Mouse (Mus musculus): Measurements from ENCODE around the gene Dda1. TPM values are rescaled to one million over a fixed set of nuclear protein-coding genes. Genes with fewer than 3 reads are reported as not detected.
"Not testable (repeated sequence)": the region's sequence is repeated elsewhere in the genome, so short reads cannot be mapped to it uniquely, and the experiment has no call there.

Dda1 gene
- polyA plus RNA-seq (2014; fragmentation: Nextera tagmentation; extraction: Ambion mirVana): 207 and 225 TPM in 2 replicates

- Histone ChIP-seq H3K9me3 (replicated peaks; ENCODE audit: control insufficient read depth, low read length) (no peaks in the 10 kb centered on the region), H3K4me3 (ENCODE audit: low read depth, low read length) (peak within 1 kb of the TSS; percentile 74), H3K27me3 (replicated peaks; ENCODE audit: control insufficient read depth, insufficient read depth, low read length) (no peaks in the 10 kb centered on the region), H3K9ac (ENCODE audit: low read length) (peak within 1 kb of the TSS; percentile 77), H3K4me1 (ENCODE audit: control insufficient read depth, insufficient read depth, low read length) (peaks cover 16% of the 10 kb centered on the region), H3K4me2 (ENCODE audit: low read length) (peak within 1 kb of the TSS; percentile 92), H3K27ac (ENCODE audit: low read depth, low read length) (peak within 1 kb of the TSS; percentile 80; the same call in 1 of the 2 replicates), H3K36me3 (ENCODE audit: control insufficient read depth, insufficient read depth, low read length) (peaks cover 33% of the 10 kb centered on the region)
- ATAC-seq (peak; percentile 91), DNase-seq (ENCODE audit: low spot score) (peak; percentile 100)
- WGBS: 0% methylated on average over 52 of the region's 52 CpGs
Measured at GRCm38 (mm10) chr8:71468916-71469315, at the start of gene Dda1. Gene Dda1 (plus strand): TSS chr8:71469199.

- Histone ChIP-seq H3K27me3 (replicated peaks; ENCODE audit: control insufficient read depth, insufficient read depth, low read length) (no peaks in the 10 kb centered on the region), H3K4me2 (ENCODE audit: low read length) (no peak overlapping the region), H3K27ac (ENCODE audit: low read depth, low read length) (no peak overlapping the region), H3K9ac (ENCODE audit: low read length) (no peak overlapping the region), H3K9me3 (replicated peaks; ENCODE audit: control insufficient read depth, low read length) (no peaks in the 10 kb centered on the region), H3K4me1 (ENCODE audit: control insufficient read depth, insufficient read depth, low read length) (no peaks in the 10 kb centered on the region), H3K4me3 (ENCODE audit: low read depth, low read length) (no peak overlapping the region), H3K36me3 (ENCODE audit: control insufficient read depth, insufficient read depth, low read length) (no peaks in the 10 kb centered on the region)
- ATAC-seq (no peak), DNase-seq (ENCODE audit: low spot score) (no peak)
Measured at GRCm38 (mm10) chr8:71422121-71422520, 46.9 kb upstream of the Dda1 start.

- not testable (repeated sequence) for H3K9ac ChIP-seq (ENCODE audit: low read length); H3K27me3 ChIP-seq (replicated peaks; ENCODE audit: control insufficient read depth, insufficient read depth, low read length); DNase-seq (ENCODE audit: low spot score); H3K4me1 ChIP-seq (ENCODE audit: control insufficient read depth, insufficient read depth, low read length); H3K36me3 ChIP-seq (ENCODE audit: control insufficient read depth, insufficient read depth, low read length); H3K4me2 ChIP-seq (ENCODE audit: low read length); H3K9me3 ChIP-seq (replicated peaks; ENCODE audit: control insufficient read depth, low read length); ATAC-seq; H3K27ac ChIP-seq (ENCODE audit: low read depth, low read length); H3K4me3 ChIP-seq (ENCODE audit: low read depth, low read length)
- WGBS: 85% methylated on average over 1 of the region's 1 CpGs
Measured at GRCm38 (mm10) chr8:71432935-71433334, 36.1 kb upstream of the Dda1 start.

- no peak for ATAC-seq
Measured at GRCm38 (mm10) chr8:71437041-71437440, 32.0 kb upstream of the Dda1 start.

GRCm38 (mm10) chr8:71441404-71441803 lies 27.6 kb upstream of the Dda1 start:
- Histone ChIP-seq H3K4me3 (ENCODE audit: low read depth, low read length) (no peak overlapping the region), H3K27ac (ENCODE audit: low read depth, low read length) (no peak overlapping the region), H3K36me3 (ENCODE audit: control insufficient read depth, insufficient read depth, low read length) (no peaks in the 10 kb centered on the region), H3K9ac (ENCODE audit: low read length) (no peak overlapping the region), H3K4me1 (ENCODE audit: control insufficient read depth, insufficient read depth, low read length) (no peaks in the 10 kb centered on the region), H3K9me3 (replicated peaks; ENCODE audit: control insufficient read depth, low read length) (no peaks in the 10 kb centered on the region), H3K4me2 (ENCODE audit: low read length) (no peak overlapping the region), H3K27me3 (replicated peaks; ENCODE audit: control insufficient read depth, insufficient read depth, low read length) (peaks cover 3% of the 10 kb centered on the region; the same call in 1 of the 2 replicates)
- ATAC-seq: peak; percentile 44; the same call in 1 of the 2 replicates
- WGBS: under 1% methylated on average over 7 of the region's 7 CpGs
- peak; percentile 89 for DNase-seq (ENCODE audit: low spot score)

More at GRCm38 (mm10) chr8:71437041-71437440, 32.0 kb upstream of the Dda1 start:
- H3K27ac ChIP-seq (ENCODE audit: low read depth, low read length): no peak overlapping the region
- 61% methylated on average over 3 of the region's 3 CpGs for WGBS
- H3K36me3 ChIP-seq (ENCODE audit: control insufficient read depth, insufficient read depth, low read length): no peaks in the 10 kb centered on the region
- H3K9ac ChIP-seq (ENCODE audit: low read length): no peak overlapping the region
- no peak for DNase-seq (ENCODE audit: low spot score)
- H3K4me3 ChIP-seq (ENCODE audit: low read depth, low read length): no peak overlapping the region
- no peaks in the 10 kb centered on the region for H3K4me1 ChIP-seq (ENCODE audit: control insufficient read depth, insufficient read depth, low read length)
- peaks cover 2% of the 10 kb centered on the region; the same call in 1 of the 2 replicates for H3K27me3 ChIP-seq (replicated peaks; ENCODE audit: control insufficient read depth, insufficient read depth, low read length)
- 0 out of 2 replicates have a peak, but pooled peaks cover 3% of the 10 kb centered on the region for H3K9me3 ChIP-seq (replicated peaks; ENCODE audit: control insufficient read depth, low read length)
- no peak overlapping the region for H3K4me2 ChIP-seq (ENCODE audit: low read length)

GRCm38 (mm10) chr8:71445096-71445495 lies 23.9 kb upstream of the Dda1 start:
- Histone ChIP-seq H3K4me3 (ENCODE audit: low read depth, low read length) (no peak overlapping the region), H3K36me3 (ENCODE audit: control insufficient read depth, insufficient read depth, low read length) (no peaks in the 10 kb centered on the region), H3K4me1 (ENCODE audit: control insufficient read depth, insufficient read depth, low read length) (no peaks in the 10 kb centered on the region), H3K27ac (ENCODE audit: low read depth, low read length) (no peak overlapping the region), H3K27me3 (replicated peaks; ENCODE audit: control insufficient read depth, insufficient read depth, low read length) (peaks cover 3% of the 10 kb centered on the region; the same call in 1 of the 2 replicates), H3K9me3 (replicated peaks; ENCODE audit: control insufficient read depth, low read length) (no peaks in the 10 kb centered on the region), H3K9ac (ENCODE audit: low read length) (no peak overlapping the region), H3K4me2 (ENCODE audit: low read length) (no peak overlapping the region)
- 84% methylated on average over 7 of the region's 7 CpGs for WGBS
- no peak for DNase-seq (ENCODE audit: low spot score)
- no peak for ATAC-seq

- no peaks in the 10 kb centered on the region for H3K9me3 ChIP-seq (replicated peaks; ENCODE audit: control insufficient read depth, low read length)
- no peaks in the 10 kb centered on the region for H3K4me1 ChIP-seq (ENCODE audit: control insufficient read depth, insufficient read depth, low read length)
- no peak overlapping the region for H3K27ac ChIP-seq (ENCODE audit: low read depth, low read length)
- H3K36me3 ChIP-seq (ENCODE audit: control insufficient read depth, insufficient read depth, low read length): no peaks in the 10 kb centered on the region
- H3K27me3 ChIP-seq (replicated peaks; ENCODE audit: control insufficient read depth, insufficient read depth, low read length): no peaks in the 10 kb centered on the region
- ATAC-seq: no peak
- no peak overlapping the region for H3K4me2 ChIP-seq (ENCODE audit: low read length)
- WGBS: 68% methylated on average over 4 of the region's 4 CpGs
- no peak for DNase-seq (ENCODE audit: low spot score)
- H3K9ac ChIP-seq (ENCODE audit: low read length): no peak overlapping the region
- H3K4me3 ChIP-seq (ENCODE audit: low read depth, low read length): no peak overlapping the region
Measured at GRCm38 (mm10) chr8:71451337-71451736, 17.7 kb upstream of the Dda1 start.

- Histone ChIP-seq H3K9me3 (replicated peaks; ENCODE audit: control insufficient read depth, low read length) (no peaks in the 10 kb centered on the region), H3K4me3 (ENCODE audit: low read depth, low read length) (no peak overlapping the region), H3K4me1 (ENCODE audit: control insufficient read depth, insufficient read depth, low read length) (no peaks in the 10 kb centered on the region), H3K36me3 (ENCODE audit: control insufficient read depth, insufficient read depth, low read length) (peaks cover 3% of the 10 kb centered on the region), H3K4me2 (ENCODE audit: low read length) (no peak overlapping the region), H3K9ac (ENCODE audit: low read length) (no peak overlapping the region), H3K27ac (ENCODE audit: low read depth, low read length) (no peak overlapping the region), H3K27me3 (replicated peaks; ENCODE audit: control insufficient read depth, insufficient read depth, low read length) (no peaks in the 10 kb centered on the region)
- WGBS: 52% methylated on average over 11 of the region's 11 CpGs
- DNase-seq (ENCODE audit: low spot score) (no peak), ATAC-seq (no peak)
Measured at GRCm38 (mm10) chr8:71451777-71452176, 17.2 kb upstream of the Dda1 start.

GRCm38 (mm10) chr8:71452669-71453068 lies 16.3 kb upstream of the Dda1 start:
- H3K9ac ChIP-seq (ENCODE audit: low read length): no peak overlapping the region
- no peak overlapping the region for H3K4me2 ChIP-seq (ENCODE audit: low read length)
- 84% methylated on average over 2 of the region's 2 CpGs for WGBS
- ATAC-seq (no peak), DNase-seq (ENCODE audit: low spot score) (no peak)
- H3K27me3 ChIP-seq (replicated peaks; ENCODE audit: control insufficient read depth, insufficient read depth, low read length): no peaks in the 10 kb centered on the region
- H3K36me3 ChIP-seq (ENCODE audit: control insufficient read depth, insufficient read depth, low read length): peaks cover 12% of the 10 kb centered on the region
- H3K4me3 ChIP-seq (ENCODE audit: low read depth, low read length): no peak overlapping the region
- no peaks in the 10 kb centered on the region for H3K9me3 ChIP-seq (replicated peaks; ENCODE audit: control insufficient read depth, low read length)
- H3K27ac ChIP-seq (ENCODE audit: low read depth, low read length): no peak overlapping the region
- no peaks in the 10 kb centered on the region for H3K4me1 ChIP-seq (ENCODE audit: control insufficient read depth, insufficient read depth, low read length)
